Mouse (Mus musculus): ENCODE measurements around the gene Mrps18a.

Mrps18a gene

GRCm38 (mm10) chr17:46143578-46144423 is 33.0 kb downstream of the Mrps18a start, which contains the start of gene Rsph9:
TSS of gene Rsph9 (minus strand) at chr17:46144216.
- peak; percentile 64 for DNase-seq (ENCODE audit: low spot score)

- DNase-seq (ENCODE audit: low spot score) = peak; percentile 60
Measured at GRCm38 (mm10) chr17:46152847-46153782, 42.3 kb downstream of the Mrps18a start, which contains the start of gene Mad2l1bp. TSS of gene Mad2l1bp (minus strand) at chr17:46153553.

DNA sequence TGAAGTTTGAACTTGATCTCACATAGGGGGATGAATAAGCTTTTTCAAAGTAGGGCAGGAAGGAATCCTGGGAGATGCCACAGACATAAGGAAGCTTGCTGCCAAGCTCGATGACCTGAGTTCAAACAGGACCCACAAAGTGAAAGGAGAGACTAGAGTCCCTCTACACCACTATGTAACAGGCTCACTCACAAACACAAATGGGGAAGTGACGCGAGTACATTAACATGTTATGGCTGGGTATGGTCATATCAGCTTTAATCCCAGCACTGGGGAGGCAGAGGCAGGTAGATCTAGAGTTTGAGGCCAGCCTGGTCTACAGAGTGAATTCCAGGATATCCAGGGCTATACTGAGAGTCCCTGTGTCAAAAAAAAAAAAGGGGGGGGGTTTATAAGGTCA is 43.5 kb downstream of the Mrps18a start:
- DNase-seq (ENCODE audit: low spot score) = no peak

- DNase-seq (ENCODE audit: low spot score) = no peak
Measured at GRCm38 (mm10) chr17:46156680-46157079, 45.9 kb downstream of the Mrps18a start.

DNA sequence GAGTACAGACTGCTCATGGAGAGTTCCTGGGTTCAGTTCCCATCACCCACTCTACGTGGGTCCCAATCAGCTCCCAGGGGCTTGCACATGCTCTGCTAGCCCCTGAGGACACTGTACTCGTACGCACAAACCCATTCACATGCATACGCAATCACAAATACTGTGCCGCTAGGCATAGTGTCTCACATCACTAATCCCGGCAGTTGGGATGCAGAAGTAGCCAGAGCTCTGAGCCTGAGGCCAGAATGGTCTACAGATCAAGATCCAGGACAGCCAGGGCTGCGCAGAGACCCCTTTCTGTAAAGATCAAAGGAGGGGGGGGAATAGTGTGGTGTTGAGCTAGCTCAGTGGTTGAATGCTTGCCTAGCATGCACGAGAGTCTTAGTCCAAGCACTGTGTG is 46.3 kb downstream of the Mrps18a start:
- no peak for DNase-seq (ENCODE audit: low spot score)

DNA sequence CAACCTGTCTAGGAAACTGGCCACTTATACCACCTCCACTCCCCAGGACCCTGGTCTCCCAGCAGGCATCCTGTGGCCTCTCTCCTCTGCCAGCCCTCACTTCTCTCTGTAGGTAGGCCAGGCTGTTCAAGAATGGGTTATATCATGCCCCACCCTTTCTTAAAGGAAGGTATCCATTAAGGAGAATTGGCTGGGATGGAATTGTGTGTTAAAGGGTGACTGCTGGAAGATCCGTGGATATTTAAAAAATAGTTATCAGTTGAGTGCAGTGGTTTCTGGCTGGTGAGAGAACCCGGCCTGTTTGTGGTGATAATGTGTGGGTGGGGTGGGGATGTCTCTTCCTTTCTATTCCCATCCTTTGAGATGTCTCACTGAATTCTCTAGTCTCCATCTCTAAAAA is 48.5 kb downstream of the Mrps18a start:
- DNase-seq (ENCODE audit: low spot score) = no peak

DNA sequence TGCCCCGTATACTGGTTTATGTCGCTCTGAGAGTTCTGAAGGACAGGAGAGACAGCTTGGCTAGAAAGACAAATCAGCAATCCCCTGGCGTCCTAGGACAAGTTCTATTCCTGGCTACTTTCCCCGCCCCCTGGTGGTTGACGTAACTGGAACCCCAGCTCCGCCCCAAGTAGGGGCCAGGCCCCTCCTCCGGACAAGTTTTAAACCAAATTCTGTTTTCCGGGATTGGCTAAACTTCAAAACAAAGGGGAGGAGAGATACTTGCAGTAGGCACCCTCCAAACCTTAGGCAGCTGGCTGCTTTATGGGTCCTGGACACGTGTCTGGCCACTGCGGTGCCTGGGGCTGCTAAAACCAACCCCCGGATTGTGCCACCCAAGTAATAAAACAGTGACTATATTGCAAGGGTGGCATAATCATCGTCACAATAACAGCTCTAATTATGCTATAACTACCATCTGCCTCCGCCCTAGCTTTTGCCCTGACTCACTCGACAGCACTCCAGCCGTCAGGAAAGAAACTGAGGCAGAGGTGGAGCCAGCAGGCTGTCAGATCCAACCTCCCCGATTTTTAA is 49.4 kb downstream of the Mrps18a start:
- peak; percentile 79 for DNase-seq (ENCODE audit: low spot score)

- DNase-seq (ENCODE audit: low spot score) = peak; percentile 98
Measured at GRCm38 (mm10) chr17:46160686-46161085, 49.9 kb downstream of the Mrps18a start, which contains the start of gene Gtpbp2. TSS of gene Gtpbp2 (plus strand) at chr17:46161032.

DNA sequence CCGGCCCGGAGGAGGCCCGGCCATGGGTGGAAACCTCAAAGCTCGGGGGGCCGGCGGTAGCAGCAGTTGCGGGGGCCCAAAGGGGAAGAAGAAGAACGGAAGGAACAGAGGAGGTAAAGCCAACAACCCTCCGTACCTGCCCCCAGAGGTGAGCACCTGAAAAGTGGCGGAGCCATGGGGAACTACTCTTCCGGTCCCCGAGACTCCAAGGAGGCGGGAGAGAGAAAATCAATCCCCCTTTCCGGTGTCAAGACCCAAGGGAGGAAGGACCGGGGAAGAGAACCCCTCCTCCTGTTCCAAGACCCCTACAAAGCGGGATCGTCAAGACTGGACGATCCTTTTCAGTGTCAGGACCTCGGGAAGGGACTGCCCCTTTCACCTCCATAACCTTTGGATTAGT is 50.4 kb downstream of the Mrps18a start:
- no peak for DNase-seq (ENCODE audit: low spot score)

DNA sequence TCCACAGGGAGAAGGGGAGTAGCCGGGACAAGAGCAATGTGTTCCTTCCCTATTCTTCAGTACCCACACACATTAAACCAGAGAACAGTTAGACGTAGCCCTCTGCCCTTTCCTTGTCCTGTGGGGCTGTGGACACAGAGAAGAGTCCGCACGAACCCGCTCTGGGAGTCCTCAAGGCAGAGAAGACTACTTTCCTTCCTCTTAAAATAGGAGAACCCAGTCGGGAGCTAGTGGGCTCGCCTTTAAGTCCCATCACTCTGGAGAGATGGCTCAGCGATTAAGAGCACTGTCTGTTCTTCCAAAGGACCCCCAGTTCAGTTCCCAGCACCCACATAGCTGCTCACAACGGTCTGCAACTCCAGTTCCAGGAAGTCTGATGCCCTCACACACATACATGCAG is 50.9 kb downstream of the Mrps18a start:
- no peak for DNase-seq (ENCODE audit: low spot score)

- DNase-seq (ENCODE audit: low spot score) = no peak
Measured at GRCm38 (mm10) chr17:46162551-46162950, 51.8 kb downstream of the Mrps18a start.

GRCm38 (mm10) chr17:46162951-46163421 is 52.2 kb downstream of the Mrps18a start:
- DNase-seq (ENCODE audit: low spot score) = no peak

DNA sequence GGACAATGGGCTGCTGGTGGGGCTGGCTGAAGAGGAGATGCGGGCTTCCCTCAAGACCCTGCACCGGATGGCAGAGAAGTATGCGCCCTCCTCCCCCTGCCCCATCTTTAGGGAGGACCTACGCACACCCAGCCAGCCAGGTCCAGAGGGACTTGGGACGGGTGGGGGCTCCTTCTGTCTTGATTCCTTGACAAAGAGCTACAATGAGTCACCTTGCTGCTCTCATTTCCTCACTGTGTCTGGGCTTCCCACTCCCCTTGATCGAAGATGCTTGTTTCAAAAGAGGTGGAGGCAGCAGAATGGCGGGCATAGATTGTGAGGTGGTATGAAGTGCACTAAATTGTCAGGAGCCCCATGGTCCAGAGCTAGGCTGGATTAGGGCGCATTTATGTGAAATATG is 53.5 kb downstream of the Mrps18a start:
- no peak for DNase-seq (ENCODE audit: low spot score)

GRCm38 (mm10) chr17:46164791-46165190 is 54.0 kb downstream of the Mrps18a start:
- no peak for DNase-seq (ENCODE audit: low spot score)

DNA sequence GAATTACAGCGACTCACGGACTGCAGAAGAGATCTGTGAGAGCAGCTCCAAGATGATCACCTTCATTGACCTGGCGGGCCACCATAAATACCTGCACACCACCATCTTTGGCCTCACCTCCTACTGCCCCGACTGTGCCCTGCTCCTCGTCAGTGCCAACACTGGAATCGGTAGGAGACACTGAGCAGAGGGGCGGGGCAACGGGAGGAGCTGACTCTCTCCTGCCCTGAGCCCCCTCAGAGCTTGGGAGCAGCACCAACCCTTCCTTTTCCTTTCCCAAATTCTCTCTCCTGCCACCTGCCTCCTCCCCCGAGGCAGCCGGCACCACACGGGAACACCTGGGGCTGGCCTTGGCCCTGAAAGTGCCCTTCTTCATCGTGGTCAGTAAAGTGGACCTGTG is 54.7 kb downstream of the Mrps18a start:
- no peak for DNase-seq (ENCODE audit: low spot score)

- no peak for DNase-seq (ENCODE audit: low spot score)
Measured at GRCm38 (mm10) chr17:46166270-46166669, 55.5 kb downstream of the Mrps18a start.

- no peak for DNase-seq (ENCODE audit: low spot score)
Measured at GRCm38 (mm10) chr17:46167014-46167413, 56.2 kb downstream of the Mrps18a start.

DNA sequence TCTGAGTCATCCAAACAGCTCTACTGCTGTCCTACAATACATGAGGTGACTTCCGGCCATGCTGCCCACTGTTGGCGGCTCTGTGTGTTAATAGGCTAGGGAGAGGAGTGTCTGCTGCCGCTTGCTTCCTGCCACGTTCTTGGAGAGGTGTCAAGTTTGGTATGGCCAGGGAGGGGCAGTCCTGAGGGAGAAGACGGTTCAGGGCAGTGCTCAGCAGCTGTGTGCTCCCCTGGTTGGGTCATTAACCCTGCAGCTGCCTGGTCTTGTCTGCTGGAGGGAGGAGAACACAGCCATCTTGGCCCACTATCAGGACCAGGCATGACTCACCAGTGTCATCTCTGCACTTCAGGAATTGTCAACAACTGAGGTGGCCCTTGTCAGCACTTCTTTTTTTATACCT is 57.5 kb downstream of the Mrps18a start:
- no peak for DNase-seq (ENCODE audit: low spot score)

DNA sequence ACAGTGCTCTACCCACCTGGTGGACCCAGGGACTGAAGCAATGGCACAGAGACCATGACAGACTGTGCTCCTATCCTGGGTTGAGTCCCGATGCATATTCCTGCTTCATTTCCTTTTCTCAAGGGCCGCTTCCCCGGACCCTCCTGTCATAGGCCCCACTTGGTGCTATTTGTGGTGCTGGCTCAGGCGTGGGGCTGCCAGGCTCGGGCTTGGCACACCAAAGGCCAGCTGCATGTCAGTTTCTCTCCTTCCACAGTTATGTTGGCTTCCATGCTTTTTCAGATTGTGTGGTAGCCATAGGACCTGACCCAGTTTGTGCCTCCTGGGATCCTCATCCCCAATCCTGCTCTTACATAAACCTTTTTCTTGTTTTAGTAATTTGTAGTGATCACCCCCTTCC is 58.0 kb downstream of the Mrps18a start:
- no peak for DNase-seq (ENCODE audit: low spot score)

- DNase-seq (ENCODE audit: low spot score) = no peak
Measured at GRCm38 (mm10) chr17:46170538-46170937, 59.8 kb downstream of the Mrps18a start.
